Mouse (Mus musculus) midbrain, embryonic 15.5 days (tissue): ENCODE measurements around the gene Sik2. TPM values are rescaled to one million over a fixed set of nuclear protein-coding genes. Genes with fewer than 3 reads are reported as not detected.

Source experiments
- ATAC-seq: fragments of 200-750 bp; cut with Nextera tagmentation; replicated peaks from 2 replicates; pipeline ENCODE4 v1.8.0; 2017; ENCODE audit warnings: moderate TSS enrichment
- H3K27ac ChIP-seq: fragments of 300-500 bp; sonication (generic); 2 replicates; pipeline ENCODE4 v1.5.1; 2015; ENCODE audit warnings: mild to moderate bottlenecking, inconsistent platforms
- H3K27me3 ChIP-seq: fragments of 300-500 bp; sonication (generic); replicated peaks from 2 replicates; pipeline ENCODE4 v1.6.1; 2015; ENCODE audit warnings: inconsistent platforms
- H3K36me3 ChIP-seq: fragments of 300-500 bp; sonication (generic); replicated peaks from 2 replicates; pipeline ENCODE4 v1.6.1; 2015; ENCODE audit warnings: inconsistent platforms
- H3K4me1 ChIP-seq: fragments of 300-500 bp; sonication (generic); 2 replicates; pipeline ENCODE4 v1.6.1; 2015; ENCODE audit warnings: inconsistent platforms
- H3K4me2 ChIP-seq: fragments of 300-500 bp; sonication (generic); 2 replicates; pipeline ENCODE4 v1.6.1; 2015; ENCODE audit warnings: inconsistent platforms, mild to moderate bottlenecking, moderate library complexity
- H3K4me3 ChIP-seq: fragments of 300-500 bp; sonication (generic); 2 replicates; pipeline ENCODE4 v1.5.1; 2015; ENCODE audit warnings: mild to moderate bottlenecking, inconsistent platforms
- H3K9ac ChIP-seq: fragments of 300-500 bp; sonication (generic); 2 replicates; pipeline ENCODE4 v1.6.1; 2015; ENCODE audit warnings: mild to moderate bottlenecking, inconsistent platforms
- H3K9me3 ChIP-seq: fragments of 300-500 bp; sonication (generic); 2 replicates; pipeline ENCODE4 v1.6.1; 2016; ENCODE audit warnings: inconsistent platforms
- WGBS: fragments of 180-500 bp; shearing (Covaris S2); methylation state at CpG from one replicate; pipeline ENCODE4 v1.1.7; 2015; ENCODE audit warnings: mixed read lengths; 5-methylcytosine and 5-hydroxymethylcytosine counted together
- polyA plus RNA-seq: library from polyadenylated mRNA; unstranded; fragments of >200 nt; fragmentation: Nextera tagmentation; extraction: Ambion mirVana; gene quantifications from 2 replicates; pipeline ENCODE4 v1.2.1, GENCODE M21; 2015

Sik2 gene
- polyA plus RNA-seq, 1 experiment from 2014 or later: 19.8 TPM

DNA sequence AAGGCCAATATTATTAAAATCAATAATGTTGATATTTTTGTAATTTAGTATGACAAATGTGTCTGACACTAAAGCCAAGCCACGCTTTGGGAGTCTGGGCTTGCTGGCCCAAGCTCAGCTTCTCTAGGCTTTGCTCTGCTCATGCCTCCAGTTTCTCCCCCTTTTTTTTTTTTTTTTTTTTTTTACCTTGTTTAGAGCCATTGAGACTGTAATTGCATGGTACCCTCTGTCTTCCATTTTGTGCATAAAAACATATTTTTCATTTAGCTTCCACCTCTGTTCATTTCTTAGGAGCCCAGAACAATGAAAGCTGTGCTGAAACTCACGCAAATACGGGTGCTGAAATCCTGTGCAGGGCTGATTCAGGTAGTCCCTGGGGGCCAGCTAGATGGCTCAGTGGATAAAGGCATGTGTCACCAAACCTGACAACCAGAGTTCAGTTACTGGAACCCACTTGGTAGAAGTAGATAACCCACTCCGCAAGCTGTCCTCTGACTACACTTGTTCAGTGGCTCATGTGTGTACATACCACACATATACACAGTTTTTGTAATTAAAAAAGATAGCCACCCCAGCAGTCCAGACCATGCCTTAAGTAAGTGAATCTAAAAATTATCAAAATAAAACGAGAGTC, 153.6 kb downstream of the Sik2 start:
- ATAC-seq: no peak
- H3K27me3 ChIP-seq: no peaks in the 10 kb centered on the region
- no peak overlapping the region for H3K4me3 ChIP-seq
- peaks cover 5% of the 10 kb centered on the region; the same call in 1 of the 2 replicates for H3K36me3 ChIP-seq
- H3K9me3 ChIP-seq: no peaks in the 10 kb centered on the region
- peaks cover 15% of the 10 kb centered on the region for H3K4me1 ChIP-seq
- H3K4me2 ChIP-seq: no peak overlapping the region
- H3K27ac ChIP-seq: no peak overlapping the region
- H3K9ac ChIP-seq: no peak overlapping the region
- 92% methylated on average over 5 of the region's 5 CpGs for WGBS

DNA sequence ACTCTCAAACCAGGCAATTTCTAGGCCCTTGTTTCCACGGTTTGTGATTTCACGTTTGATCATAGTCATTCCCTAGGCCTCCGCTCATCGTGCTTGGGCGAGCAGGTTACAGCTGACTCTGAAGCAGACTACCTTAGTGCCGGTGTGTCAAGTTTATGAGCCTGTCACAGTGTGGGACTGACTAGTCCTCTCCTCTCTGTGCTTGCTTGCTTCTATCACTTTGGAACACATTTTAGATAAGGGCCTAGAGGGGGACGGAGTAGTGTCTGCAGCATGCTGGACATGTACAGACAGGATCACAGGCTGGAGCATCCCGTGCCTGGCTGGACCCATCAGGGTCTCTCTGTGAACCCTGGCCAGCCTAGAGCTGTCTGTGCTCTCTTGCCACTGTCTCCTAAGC, 154.5 kb downstream of the Sik2 start:
- 74% methylated on average over 8 of the region's 8 CpGs for WGBS
- no peak for ATAC-seq
- Histone ChIP-seq H3K4me3 (no peak overlapping the region), H3K27ac (no peak overlapping the region), H3K36me3 (no peaks in the 10 kb centered on the region), H3K4me2 (no peak overlapping the region), H3K27me3 (no peaks in the 10 kb centered on the region), H3K9me3 (no peaks in the 10 kb centered on the region), H3K9ac (no peak overlapping the region), H3K4me1 (peaks cover 15% of the 10 kb centered on the region)

DNA sequence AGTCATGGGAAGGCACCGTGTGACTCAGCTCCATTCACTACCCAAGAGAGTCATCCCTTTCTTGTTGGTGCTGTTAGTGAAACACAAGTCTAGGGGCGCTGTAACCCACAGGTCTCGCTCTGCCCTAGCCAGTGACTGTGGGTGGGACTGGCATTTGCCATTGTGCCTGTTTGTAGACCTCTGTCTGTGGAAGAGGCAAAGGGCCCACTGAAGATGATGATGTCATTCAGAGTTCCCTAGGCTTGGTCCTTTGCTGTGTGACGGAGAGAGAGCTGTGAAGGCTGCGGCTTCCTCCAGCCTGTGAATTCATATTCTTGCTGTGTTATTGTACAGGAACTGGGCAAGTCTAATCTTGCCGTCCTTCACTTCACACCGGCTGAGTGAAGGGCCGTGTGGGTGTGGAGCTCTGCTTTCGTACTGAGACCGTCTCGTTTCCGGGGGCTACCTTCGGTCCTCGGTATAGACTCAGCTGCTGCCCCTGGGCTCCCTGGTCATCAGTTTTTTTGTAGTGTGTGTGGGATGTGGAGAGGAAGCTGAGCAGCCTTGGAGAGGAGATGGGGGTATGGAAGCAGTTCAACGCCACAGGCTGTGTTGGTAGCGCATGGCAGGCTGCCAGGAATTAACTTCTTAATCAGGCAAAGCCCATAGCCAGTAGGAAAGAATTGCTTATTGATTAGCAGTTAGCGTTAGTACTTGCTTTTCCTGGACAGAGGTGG, 156.1 kb downstream of the Sik2 start:
- H3K4me3 ChIP-seq: no peak overlapping the region
- H3K9me3 ChIP-seq: no peaks in the 10 kb centered on the region
- 56% methylated on average over 17 of the region's 17 CpGs for WGBS
- H3K4me1 ChIP-seq: peaks cover 11% of the 10 kb centered on the region
- no peaks in the 10 kb centered on the region for H3K36me3 ChIP-seq
- no peak for ATAC-seq
- no peak overlapping the region for H3K9ac ChIP-seq
- H3K27ac ChIP-seq: no peak overlapping the region
- no peaks in the 10 kb centered on the region for H3K27me3 ChIP-seq
- no peak overlapping the region for H3K4me2 ChIP-seq

DNA sequence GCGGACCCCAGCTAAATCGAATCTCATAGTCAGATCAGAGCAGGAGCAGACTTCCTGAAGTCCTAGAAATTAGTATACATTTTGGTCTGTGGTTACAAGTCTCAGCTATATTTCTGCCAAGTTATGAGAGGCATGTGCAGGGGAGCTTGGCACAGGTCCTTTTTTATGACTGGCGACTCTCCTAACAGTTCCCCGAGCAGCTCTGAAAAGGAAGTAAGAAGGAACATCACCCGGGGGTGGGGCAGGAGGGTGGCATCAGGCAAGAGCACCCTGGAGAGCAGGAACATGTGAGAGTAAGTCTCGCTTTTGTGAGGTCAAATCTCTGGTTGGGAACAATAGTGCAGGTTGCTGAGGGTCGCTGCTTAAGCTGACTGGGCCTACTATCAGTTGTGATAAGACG, 158.2 kb downstream of the Sik2 start:
- no peak overlapping the region for H3K4me3 ChIP-seq
- ATAC-seq: no peak
- no peaks in the 10 kb centered on the region for H3K27me3 ChIP-seq
- no peaks in the 10 kb centered on the region for H3K36me3 ChIP-seq
- no peaks in the 10 kb centered on the region for H3K9me3 ChIP-seq
- 0 out of 2 replicates have a peak, but pooled peaks cover under 1% of the 10 kb centered on the region for H3K4me1 ChIP-seq
- H3K9ac ChIP-seq: no peak overlapping the region
- H3K27ac ChIP-seq: no peak overlapping the region
- H3K4me2 ChIP-seq: no peak overlapping the region
- 30% methylated on average over 8 of the region's 8 CpGs for WGBS

DNA sequence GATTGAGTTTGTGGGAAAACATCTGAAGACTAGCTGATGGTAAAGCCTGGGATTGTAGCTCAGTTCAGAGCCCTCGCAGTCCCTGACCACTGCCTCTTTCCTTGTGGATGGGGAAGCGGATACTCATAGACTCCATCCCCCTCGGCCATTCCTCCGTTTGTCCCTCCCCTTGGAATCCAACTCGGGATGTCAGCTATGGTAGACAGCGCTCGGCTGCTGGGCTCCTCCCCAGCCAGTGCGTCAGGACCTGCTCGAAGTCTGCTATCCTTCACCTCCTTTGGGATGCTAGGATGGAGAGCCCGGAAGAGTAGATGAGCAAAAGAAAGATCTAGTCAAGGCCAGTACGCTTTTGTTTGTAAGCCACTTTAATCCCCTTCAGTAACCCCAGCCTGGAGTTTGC, 158.6 kb downstream of the Sik2 start:
- H3K9me3 ChIP-seq: no peaks in the 10 kb centered on the region
- H3K36me3 ChIP-seq: no peaks in the 10 kb centered on the region
- no peak overlapping the region for H3K4me3 ChIP-seq
- H3K27ac ChIP-seq: no peak overlapping the region
- no peak; the same call in 1 of the 2 replicates for ATAC-seq
- no peak overlapping the region for H3K4me2 ChIP-seq
- no peak overlapping the region for H3K9ac ChIP-seq
- WGBS: 12% methylated on average over 11 of the region's 11 CpGs
- no peaks in the 10 kb centered on the region for H3K27me3 ChIP-seq
- H3K4me1 ChIP-seq: no peaks in the 10 kb centered on the region

GRCm38 (mm10) chr9:50849755-50850154, 159.1 kb downstream of the Sik2 start:
- H3K4me1 ChIP-seq: no peaks in the 10 kb centered on the region

DNA sequence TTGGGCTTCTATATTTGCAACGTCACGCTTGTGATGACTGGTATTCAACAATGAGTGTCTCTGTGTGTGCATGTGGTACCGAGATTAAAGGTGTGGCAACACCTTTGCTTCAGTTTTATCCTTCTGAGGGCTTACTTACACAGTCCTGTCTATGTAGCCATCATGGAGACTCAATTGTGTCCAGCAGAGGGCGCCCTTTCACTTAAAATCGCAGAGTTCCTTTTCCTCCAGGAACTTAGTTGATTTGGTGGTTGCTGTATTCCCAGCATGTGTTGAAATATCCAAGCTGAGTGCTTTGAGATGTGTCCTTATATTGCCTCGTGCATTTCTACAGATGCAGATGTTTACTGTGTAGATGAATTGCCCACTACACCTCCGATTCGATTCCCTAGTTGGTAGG, 159.6 kb downstream of the Sik2 start:
- H3K4me2 ChIP-seq: no peak overlapping the region
- no peaks in the 10 kb centered on the region for H3K9me3 ChIP-seq
- no peaks in the 10 kb centered on the region for H3K27me3 ChIP-seq
- no peak overlapping the region for H3K4me3 ChIP-seq
- peaks cover 1% of the 10 kb centered on the region; the same call in 1 of the 2 replicates for H3K36me3 ChIP-seq
- peak; percentile 83 for ATAC-seq
- H3K4me1 ChIP-seq: no peaks in the 10 kb centered on the region
- H3K9ac ChIP-seq: no peak overlapping the region
- WGBS: 26% methylated on average over 8 of the region's 8 CpGs
- H3K27ac ChIP-seq: no peak overlapping the region

More at GRCm38 (mm10) chr9:50849755-50850154, 159.1 kb downstream of the Sik2 start:
- Histone ChIP-seq H3K36me3 (no peaks in the 10 kb centered on the region), H3K27ac (no peak overlapping the region), H3K27me3 (no peaks in the 10 kb centered on the region), H3K4me2 (no peak overlapping the region), H3K9me3 (no peaks in the 10 kb centered on the region), H3K9ac (no peak overlapping the region), H3K4me3 (no peak overlapping the region)
- ATAC-seq: peak; percentile 34; the same call in 1 of the 2 replicates
- 80% methylated on average over 9 of the region's 9 CpGs for whole genome bisulfite sequencing

- H3K4me3 ChIP-seq: no peak overlapping the region
- 49% methylated on average over 5 of the region's 5 CpGs for WGBS
- no peak overlapping the region for H3K27ac ChIP-seq
- no peak overlapping the region for H3K9ac ChIP-seq
- H3K4me2 ChIP-seq: no peak overlapping the region
- no peaks in the 10 kb centered on the region for H3K4me1 ChIP-seq
- no peaks in the 10 kb centered on the region for H3K27me3 ChIP-seq
- no peaks in the 10 kb centered on the region for H3K9me3 ChIP-seq
- peaks cover 6% of the 10 kb centered on the region for H3K36me3 ChIP-seq
- ATAC-seq: peak; percentile 26; the same call in 1 of the 2 replicates
Measured at GRCm38 (mm10) chr9:50848821-50849220, 160.1 kb downstream of the Sik2 start.

DNA sequence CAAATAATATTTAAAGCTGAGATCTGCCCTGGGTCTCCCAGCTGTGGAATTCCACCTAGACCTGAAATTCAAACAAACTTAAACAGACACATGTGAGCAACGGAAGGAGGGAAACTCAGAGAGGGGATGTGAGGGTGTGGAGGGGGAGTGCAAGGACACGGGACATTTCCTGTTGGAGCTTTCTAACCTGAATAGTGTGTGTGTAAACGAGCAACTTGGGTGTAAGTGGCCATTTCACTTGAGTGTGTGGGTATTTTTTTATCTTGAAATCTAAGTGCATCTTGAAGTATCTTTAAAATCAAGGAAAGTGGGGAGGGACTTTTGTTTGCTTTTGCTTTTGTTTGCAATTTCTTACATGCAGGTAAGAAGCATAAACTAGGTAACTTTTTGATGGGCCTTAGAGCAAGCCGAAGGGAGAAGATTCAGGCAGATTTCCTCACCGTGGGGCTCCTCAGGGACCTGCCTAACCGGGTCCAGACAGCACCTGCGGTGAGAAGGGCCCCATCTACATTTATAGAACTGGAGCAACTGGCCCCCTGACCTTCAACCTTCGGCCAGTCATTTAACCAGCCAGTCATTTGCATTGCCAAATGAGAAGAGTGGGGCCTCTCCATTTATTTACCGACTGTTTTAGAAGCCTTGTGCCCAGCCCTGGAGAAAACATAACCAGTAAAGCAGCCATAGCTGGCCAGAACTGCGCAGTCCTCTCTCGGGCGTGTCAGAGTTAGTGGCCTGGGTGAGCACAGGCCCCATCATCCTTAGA, 161.1 kb downstream of the Sik2 start:
- Histone ChIP-seq H3K27ac (no peak overlapping the region), H3K4me3 (no peak overlapping the region), H3K27me3 (no peaks in the 10 kb centered on the region), H3K4me2 (no peak overlapping the region), H3K4me1 (no peaks in the 10 kb centered on the region), H3K9me3 (no peaks in the 10 kb centered on the region), H3K36me3 (peaks cover 10% of the 10 kb centered on the region), H3K9ac (no peak overlapping the region)
- ATAC-seq: no peak
- 74% methylated on average over 12 of the region's 12 CpGs for WGBS

- H3K9me3 ChIP-seq: no peaks in the 10 kb centered on the region
- no peak overlapping the region for H3K9ac ChIP-seq
- no peaks in the 10 kb centered on the region for H3K27me3 ChIP-seq
- H3K4me3 ChIP-seq: no peak overlapping the region
- WGBS: 87% methylated on average over 6 of the region's 6 CpGs
- H3K27ac ChIP-seq: no peak overlapping the region
- no peak for ATAC-seq
- H3K4me1 ChIP-seq: no peaks in the 10 kb centered on the region
- H3K4me2 ChIP-seq: no peak overlapping the region
- H3K36me3 ChIP-seq: peaks cover 13% of the 10 kb centered on the region
Measured at GRCm38 (mm10) chr9:50847133-50847532, 161.7 kb downstream of the Sik2 start.

DNA sequence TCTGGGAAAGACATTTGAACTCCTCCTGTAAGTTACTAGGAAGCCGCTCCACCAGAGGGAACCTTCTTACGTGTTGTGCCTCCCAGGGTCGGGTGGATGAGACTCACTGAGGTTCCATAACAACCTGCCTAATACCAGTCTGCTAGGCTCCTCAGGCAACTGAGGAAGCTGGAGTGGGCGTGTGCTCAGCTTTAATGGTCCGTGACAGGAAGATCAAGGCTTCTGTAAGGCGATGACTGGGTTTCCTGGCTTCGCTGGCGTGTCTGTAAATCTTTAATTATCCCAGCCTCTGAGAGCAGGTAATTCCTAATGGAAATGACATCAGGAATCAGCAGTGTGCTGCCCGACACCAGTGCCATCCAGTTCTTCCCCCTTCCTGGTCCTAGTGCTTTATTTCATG, 163.3 kb downstream of the Sik2 start:
- no peaks in the 10 kb centered on the region for H3K4me1 ChIP-seq
- 59% methylated on average over 9 of the region's 9 CpGs for WGBS

DNA sequence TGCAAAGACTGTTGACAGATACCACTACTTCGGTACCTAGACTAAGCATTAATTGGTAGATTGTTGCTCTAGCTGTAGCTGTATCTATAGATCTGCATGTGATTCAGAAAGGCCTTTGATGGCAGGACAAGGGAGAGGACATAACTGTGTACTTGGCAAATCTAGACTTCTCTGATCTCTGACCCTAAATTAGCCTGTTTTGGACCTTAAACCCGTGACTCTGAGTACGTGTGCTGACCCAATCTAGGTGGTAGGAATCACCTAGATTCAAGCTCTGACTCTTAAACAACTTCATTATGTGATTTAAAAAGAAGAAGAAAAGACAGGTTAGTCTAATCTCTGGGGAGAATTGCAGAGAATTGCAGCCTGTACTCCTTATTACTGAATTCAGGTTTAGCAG, 163.8 kb downstream of the Sik2 start, which contains the start of gene Ppp2r1b:
TSS of gene Ppp2r1b (plus strand) at position 221 of the 400 bp plus-strand sequence.
- WGBS: 96% methylated on average over 3 of the region's 3 CpGs
- Histone ChIP-seq H3K36me3 (peaks cover 13% of the 10 kb centered on the region), H3K27me3 (no peaks in the 10 kb centered on the region), H3K4me3 (no peak within 1 kb of the TSS), H3K27ac (no peak within 1 kb of the TSS), H3K9ac (no peak within 1 kb of the TSS), H3K4me2 (no peak within 1 kb of the TSS), H3K9me3 (no peaks in the 10 kb centered on the region), H3K4me1 (no peaks in the 10 kb centered on the region)
- no peak for ATAC-seq

More for the DNA sequence above, 163.3 kb downstream of the Sik2 start:
- no peaks in the 10 kb centered on the region for H3K27me3 ChIP-seq
- no peak for ATAC-seq
- H3K9ac ChIP-seq: no peak overlapping the region
- no peak overlapping the region for H3K4me3 ChIP-seq
- H3K9me3 ChIP-seq: no peaks in the 10 kb centered on the region
- H3K4me2 ChIP-seq: no peak overlapping the region
- H3K36me3 ChIP-seq: peaks cover 13% of the 10 kb centered on the region
- H3K27ac ChIP-seq: no peak overlapping the region
